Mouse (Mus musculus): ENCODE measurements around the gene Padi2.

Padi2 gene

GRCm38 (mm10) chr4:140986711-140987395 is 80.7 kb downstream of the Padi2 start, which contains the start of gene Atp13a2:
TSS of gene Atp13a2 (plus strand) at chr4:140986873.
- peak; percentile 89 for DNase-seq (ENCODE audit: low read depth, low spot score)

- no peak for DNase-seq (ENCODE audit: low read depth, low spot score)
Observed at GRCm38 (mm10) chr4:140987476-140987875, 81.3 kb downstream of the Padi2 start.

GRCm38 (mm10) chr4:140988706-140989290 is 82.7 kb downstream of the Padi2 start:
- no peak for DNase-seq (ENCODE audit: low read depth, low spot score)

- no peak for DNase-seq (ENCODE audit: low read depth, low spot score)
Observed at GRCm38 (mm10) chr4:140989447-140989846, 83.3 kb downstream of the Padi2 start.

GRCm38 (mm10) chr4:140992215-140992614 is 86.1 kb downstream of the Padi2 start:
- no peak for DNase-seq (ENCODE audit: low read depth, low spot score)

GRCm38 (mm10) chr4:140993846-140994245 is 87.7 kb downstream of the Padi2 start:
- DNase-seq (ENCODE audit: low read depth, low spot score), result no peak

- DNase-seq (ENCODE audit: low read depth, low spot score), result no peak
Observed at GRCm38 (mm10) chr4:140995811-140996210, 89.7 kb downstream of the Padi2 start.

GRCm38 (mm10) chr4:140996812-140997211 is 90.7 kb downstream of the Padi2 start:
- no peak for DNase-seq (ENCODE audit: low read depth, low spot score)

Data from mesoderm, embryonic 11.5 days (tissue).